Mouse (Mus musculus) megakaryocyte-erythroid progenitor cell, adult 5-6 weeks (primary cell): Measurements from ENCODE around the gene 1810049J17Rik. TPM values are rescaled to one million over a fixed set of nuclear protein-coding genes. Genes with fewer than 3 reads are reported as not detected.

ENCODE experiments used
- ATAC-seq: replicated peaks from 2 replicates; pipeline ENCODE4 v1.8.0; 2016; ENCODE audit warnings: mild to moderate bottlenecking, inconsistent platforms; ENCODE audit not compliant: severe bottlenecking, poor library complexity, low FRiP score, low TSS enrichment
- total RNA-seq, 2 experiments: library from RNA; stranded (forward) in 1 of 2; stranded (reverse) in 1 of 2; fragments of 200-1000, 215-1000 nt in 1 of 2; fragments of >200 nt in 1 of 2; fragmentation: Nextera tagmentation in 1 of 2; gene quantifications; 2 replicates each; pipeline ENCODE4 v1.2.3; 2014 to 2017

Gene 1810049J17Rik
- total RNA-seq, 2 experiments from 2014 or later, result 1.0 TPM; not detected in 1

DNA sequence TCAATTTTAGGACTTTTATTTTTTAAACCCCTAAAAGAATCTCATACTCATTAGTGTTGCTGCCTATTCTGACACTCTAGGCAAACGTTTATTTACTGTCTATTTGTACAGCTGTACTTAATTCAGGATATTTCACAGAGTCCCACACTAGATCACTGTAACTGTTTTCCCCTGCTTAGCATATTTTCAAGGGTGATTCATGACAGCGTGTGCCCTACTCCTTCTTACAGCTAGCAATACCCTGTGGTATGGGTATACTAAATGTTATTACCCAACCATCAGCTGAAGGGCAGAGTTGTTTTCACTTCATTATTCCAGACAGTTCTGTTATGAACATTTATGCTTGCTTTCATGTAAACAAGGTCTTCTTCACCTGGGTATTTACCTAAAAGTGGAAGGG is 5.7 kb downstream of the 1810049J17Rik start:
- no peak for ATAC-seq

DNA sequence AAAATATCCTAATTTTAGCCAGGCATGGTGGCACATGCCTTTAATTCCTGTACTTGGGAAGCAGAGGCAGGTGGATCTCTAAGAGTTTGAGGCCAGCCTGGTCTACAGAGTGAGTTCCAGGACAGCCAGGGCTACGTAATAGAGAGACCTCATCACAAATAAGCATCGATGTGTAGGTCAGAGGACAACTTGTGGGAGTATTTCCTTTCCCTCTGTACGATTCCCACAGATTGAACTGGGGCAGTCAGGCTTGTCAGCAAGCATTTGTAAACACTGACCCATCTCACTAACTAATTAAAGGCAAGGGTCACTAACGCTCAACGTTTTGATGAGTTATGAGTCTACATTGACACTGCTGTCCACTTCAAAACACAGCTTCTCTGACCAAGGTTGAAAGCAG is 7.1 kb downstream of the 1810049J17Rik start:
- ATAC-seq, result no peak

DNA sequence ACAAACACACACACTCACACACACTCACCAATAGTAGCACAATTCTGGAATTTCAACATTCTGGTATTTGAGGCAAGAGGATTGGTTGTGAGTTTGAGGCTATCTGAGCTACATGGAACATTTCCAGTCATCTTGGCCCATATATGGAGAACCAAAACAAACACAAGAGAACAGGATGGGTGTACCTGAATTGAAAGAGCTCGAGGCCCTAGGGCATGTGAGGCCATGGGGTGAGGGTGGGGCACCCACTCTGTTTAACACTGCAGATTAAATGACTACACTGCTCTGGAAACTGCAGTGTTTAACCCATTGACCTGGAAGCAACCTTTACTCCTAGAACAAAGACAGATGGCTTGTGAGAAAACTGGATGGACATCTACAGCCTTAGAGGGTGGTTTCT is 8.4 kb downstream of the 1810049J17Rik start:
- no peak for ATAC-seq

DNA sequence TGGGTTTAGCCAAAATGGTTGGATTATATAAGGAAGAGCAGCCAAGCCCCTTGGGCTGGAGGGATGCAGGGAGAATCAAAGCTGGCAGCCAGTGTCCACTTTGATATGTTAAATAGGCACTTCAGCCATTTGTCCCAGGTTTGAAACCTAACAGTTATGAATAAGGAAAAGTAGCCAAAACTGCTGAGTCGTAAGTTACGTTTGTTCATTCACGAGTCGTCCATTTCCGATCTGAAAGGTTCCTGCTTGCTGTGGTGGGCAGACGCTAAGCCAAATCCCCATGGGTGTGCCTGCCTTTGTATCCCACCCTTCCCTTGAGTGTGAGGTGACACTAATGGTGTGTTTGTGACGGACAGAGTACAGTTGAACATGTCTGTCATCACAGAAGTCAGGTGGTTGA is 10.2 kb downstream of the 1810049J17Rik start:
- no peak for ATAC-seq

DNA sequence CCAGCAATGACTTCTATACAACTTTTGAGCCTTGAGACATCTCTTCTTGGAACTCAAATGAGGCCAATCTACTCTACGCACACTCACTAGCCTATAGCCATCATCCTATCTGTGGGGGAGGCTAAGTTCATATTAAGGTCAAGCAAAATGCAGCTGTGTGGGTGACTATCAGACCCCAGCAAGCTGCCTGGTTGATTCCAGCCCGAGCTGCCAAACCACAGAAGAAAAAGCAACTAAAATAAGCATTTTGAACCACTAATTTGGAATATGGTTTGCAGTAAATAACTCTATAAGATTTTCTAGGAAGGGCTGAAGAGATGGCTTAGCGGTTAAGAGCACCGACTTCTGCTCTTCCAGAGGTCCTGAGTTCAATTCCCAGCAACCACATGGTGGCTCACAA is 11.0 kb downstream of the 1810049J17Rik start:
- ATAC-seq, result peak; percentile 90

DNA sequence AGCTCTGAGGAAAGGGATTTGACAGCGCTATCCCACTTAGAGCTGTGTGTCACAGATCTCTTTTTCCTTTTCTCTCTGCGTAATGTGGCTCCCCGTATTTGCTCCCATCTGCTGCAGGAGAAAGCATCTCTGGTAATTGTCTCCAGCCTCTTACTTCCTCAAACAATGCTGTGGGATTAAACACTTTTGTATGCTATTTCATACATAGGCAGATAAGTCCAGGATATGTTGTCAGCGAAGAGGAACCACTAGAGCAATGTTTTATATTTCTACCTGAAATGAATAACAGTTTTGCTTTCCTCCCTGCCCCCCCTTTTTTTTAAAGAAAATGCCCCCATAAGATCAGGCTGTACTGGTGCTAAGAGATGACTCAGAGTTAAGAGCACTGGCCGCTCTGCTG is 13.2 kb downstream of the 1810049J17Rik start:
- no peak for ATAC-seq

DNA sequence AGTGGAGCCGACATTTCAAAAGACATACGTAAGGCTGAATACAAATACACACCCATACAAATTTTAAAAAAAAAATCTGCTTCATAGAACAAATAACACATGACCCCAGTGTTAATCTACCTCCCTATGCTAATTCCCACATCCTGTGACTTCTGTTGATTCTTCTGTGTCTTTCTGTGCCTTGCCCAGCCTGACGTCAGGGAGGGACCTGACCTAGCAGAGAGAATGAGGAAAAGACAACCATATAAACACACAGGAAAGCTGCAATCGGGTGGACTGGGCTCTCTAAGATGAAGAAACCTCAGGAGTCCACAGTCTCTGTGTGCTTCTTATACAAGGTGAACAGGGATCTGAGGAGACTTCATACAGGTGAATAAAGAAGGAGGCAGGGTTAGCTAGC is 14.6 kb downstream of the 1810049J17Rik start:
- ATAC-seq, result no peak

DNA sequence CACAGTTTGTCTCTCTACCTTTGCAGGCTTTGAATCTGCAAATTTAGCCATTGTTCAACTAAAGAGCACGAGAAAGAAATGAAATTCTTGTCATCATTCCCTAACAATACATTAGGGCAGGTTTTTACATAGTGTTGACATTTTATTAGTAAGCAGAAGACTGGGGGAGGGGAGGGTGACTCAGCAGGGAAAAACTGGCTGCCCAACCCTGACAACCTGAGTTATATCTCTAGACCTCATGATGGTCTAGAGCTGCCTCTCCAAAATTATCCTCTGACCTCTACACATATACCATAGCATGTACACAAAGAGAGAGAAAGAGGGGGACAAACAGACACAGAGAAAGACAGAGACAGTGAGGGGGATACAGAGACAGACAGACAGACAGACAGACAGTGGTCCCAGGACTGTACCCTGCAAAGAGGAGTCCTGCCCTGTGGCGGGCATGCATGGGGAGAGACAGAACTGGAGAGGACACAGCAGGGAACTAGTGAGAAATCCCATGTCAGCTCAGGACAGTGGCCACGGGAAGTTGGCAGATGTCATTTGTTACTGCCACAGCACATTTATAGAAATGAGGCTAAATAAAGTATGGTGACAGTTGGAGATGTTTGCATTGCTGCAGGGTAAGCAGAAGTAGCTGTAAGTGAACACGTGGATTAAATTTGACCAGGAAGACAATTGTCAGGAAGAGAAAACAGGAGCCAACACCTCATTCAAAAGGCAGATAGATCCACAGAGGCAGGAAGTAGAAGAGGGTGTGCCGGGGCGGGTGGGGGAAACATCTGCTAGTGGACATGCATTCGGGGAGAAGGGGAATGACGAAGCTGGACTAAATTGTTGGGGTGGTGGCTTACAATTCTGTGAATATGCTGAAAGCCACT is 15.3 kb downstream of the 1810049J17Rik start:
- ATAC-seq, result peak; percentile 11

DNA sequence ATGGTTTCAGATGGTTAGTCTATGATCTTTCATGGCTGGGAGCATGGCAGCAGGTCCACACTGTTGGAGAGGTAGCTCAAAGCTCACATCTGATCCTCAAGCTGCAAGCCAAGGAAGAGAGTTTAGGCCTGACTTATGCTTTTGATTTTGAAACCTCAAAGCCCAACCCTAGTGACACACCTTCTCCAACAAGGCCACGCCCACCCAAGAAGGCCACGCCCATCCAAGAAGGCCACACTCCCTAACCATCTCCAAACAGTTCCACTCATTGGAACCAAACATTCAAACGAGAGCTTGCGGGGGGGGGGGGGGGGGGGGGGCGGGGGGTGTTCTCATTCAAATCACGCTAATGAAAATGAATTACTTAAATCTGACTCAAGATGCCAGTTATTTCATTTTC is 19.9 kb downstream of the 1810049J17Rik start:
- peak; percentile 36; the same call in 1 of the 2 replicates for ATAC-seq

DNA sequence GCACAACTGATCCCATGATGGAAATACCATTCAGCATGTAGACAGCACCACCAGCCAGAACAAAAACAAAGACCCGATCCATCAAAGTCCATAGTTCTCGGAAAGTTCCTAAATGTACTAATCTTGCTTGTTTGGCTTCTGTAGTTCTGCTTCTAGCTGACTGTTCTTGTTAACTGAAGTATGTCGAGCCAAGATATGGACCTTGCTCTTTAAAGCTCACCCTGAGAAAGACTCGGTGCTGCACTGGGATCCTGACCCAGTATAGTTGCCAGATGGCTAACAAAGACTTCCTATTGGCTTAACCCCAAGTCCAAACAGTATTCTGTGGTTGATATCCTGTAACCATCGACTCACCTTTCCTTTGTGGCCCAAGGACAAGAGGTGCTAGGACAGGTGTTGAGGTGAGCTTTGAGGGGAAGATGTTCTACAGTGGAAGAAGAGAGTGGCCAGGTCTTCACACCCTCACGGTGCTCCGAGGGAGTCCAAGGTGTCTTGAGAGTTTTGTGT is 23.4 kb downstream of the 1810049J17Rik start:
- ATAC-seq, result no peak

DNA sequence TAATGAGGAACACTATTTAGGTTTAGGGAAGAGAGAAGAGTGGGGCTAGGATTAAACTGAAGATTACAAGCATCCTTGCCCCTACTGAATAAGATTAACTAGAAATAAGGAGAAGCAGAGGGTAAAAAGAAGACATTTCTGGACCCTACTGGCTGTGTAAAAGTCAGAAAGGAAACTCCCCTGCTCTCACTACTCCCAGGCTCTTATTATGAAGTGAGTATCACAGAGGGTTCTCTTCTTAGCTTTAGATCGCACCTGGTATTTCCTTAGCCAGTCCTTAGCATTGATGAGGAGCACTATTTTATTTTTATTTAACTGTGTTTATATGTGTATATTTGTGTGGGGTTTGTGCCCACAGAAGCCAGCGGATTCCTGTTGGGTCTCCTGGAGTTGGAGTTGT is 25.5 kb downstream of the 1810049J17Rik start:
- ATAC-seq, result no peak

DNA sequence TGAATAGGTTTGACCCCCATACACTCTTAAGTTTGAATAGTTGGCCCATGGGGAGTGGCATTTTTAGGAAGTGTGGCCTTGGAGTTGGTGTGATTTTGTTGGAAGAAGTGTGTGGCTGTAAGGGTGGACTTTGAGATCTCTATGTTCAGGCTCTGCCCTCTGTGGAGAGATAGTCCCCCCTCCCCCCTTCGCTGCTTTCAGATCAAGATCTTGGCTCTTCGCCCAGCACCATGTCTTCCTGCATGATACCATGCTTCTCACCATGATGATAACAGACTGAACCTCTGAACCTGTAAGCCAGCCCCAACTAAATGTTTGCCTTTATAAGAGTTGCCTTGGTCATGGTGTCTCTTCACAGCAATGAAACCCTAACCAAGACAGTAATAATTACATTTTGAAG is 29.9 kb downstream of the 1810049J17Rik start:
- no peak for ATAC-seq

DNA sequence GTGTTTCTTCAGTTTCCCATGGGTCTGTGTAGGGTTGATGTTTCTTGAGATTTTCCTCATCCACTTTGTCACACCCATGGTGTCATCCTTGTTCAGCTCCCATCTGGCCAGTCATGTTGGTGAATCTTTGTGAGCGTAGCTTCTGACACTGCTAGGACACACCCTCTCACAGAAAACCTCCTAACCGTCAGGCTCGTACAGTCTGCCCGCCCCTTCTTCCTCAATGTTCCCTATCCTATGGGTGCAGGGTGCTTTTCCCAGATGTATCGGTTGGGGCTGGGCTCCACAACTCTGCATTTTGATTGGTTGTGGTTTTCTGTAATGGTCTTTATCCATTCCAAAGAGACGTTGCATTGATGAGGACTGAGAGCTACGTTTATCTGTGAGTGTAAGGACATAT is 31.4 kb downstream of the 1810049J17Rik start:
- ATAC-seq, result no peak

DNA sequence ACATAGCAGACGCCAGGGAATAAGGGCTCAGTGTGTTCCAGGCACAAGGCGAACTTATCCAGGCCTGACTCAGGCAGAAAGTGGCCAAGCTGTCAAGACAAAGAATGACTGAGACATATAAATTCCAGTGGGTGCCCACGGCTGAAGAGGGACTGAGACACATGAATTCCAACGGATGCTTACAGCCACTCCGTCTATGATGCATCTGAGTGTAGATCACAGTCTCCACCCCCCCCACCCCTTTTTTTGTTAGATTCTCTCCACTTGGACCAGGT is 36.2 kb downstream of the 1810049J17Rik start:
- ATAC-seq, result no peak

DNA sequence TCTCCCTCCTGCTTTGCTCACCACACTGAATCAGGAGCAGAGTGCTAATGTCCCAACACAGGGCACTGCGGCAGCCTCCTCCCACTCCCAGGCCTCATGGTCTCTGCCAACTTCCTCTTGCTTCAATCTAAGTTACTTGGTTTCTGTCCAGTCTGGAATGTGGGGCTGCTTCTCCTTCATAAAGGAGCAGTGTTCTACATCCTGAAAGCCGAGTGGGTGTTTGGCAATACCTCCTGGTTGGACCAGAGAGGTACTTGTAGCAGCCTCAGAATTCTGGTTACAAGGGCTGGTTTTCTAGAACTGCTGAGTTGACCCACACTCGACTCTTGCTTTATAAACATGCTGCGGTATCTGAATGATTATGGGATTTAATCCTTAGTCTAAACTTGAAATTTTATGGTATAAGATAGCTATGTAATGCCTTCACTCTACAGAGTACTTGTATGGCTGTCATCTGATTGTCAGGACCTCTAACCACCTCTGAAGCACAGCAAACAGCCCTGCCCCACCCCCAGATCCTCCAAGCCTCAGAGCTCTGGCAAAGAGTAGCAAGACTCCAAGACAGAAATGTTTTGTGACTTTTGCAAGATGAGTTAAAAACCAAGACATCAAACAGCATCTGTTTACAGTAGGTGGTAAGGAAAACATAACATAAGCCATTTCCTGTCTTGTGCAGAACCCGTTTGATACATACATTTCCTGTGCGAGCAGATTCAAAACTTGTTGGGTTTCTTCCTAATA is 36.7 kb downstream of the 1810049J17Rik start:
- no peak for ATAC-seq

DNA sequence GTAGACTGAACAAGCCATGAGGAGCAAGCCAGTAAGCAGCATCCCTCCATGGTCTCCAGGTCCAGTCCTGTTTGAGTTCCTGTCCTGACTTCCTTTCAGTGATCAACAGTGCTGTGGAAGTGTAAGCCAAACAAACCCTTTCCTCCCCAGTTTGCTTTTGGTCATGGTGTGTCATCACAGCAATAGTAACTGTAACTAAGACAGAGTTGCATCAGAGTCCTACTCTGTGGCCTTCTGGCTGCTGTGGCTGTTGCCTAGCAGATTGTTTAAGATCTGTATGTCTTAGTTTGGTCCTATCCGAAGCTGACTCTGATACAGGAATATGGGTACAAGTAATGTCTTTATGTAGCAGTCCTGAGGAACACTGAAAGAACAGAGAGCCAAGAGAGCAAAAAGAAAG is 41.9 kb downstream of the 1810049J17Rik start:
- ATAC-seq, result no peak

DNA sequence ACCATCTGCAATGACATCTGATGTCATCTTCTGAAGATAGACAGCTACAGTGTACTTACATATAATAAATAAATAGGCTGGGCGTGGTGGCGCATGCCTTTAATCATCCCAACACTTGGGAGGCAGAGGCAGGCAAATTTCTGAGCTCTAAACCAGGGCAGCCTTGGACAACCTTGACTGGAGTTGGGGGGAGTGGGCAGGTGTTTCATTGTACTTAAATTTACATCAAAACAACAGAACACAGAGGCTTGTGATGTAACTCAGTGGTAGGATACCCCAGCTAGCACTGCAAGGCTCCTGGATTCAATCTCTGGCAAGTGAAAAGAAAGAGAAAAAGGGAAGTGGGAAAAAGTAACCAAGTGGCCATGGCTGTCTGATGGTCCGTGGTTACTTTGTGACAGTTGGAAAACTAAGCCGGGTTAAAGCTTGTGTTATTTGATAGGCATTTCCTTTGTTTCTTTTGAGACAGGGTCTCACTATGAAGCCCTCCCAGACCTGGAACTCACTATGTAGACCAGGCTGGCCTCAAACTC is 46.5 kb downstream of the 1810049J17Rik start:
- ATAC-seq, result no peak

DNA sequence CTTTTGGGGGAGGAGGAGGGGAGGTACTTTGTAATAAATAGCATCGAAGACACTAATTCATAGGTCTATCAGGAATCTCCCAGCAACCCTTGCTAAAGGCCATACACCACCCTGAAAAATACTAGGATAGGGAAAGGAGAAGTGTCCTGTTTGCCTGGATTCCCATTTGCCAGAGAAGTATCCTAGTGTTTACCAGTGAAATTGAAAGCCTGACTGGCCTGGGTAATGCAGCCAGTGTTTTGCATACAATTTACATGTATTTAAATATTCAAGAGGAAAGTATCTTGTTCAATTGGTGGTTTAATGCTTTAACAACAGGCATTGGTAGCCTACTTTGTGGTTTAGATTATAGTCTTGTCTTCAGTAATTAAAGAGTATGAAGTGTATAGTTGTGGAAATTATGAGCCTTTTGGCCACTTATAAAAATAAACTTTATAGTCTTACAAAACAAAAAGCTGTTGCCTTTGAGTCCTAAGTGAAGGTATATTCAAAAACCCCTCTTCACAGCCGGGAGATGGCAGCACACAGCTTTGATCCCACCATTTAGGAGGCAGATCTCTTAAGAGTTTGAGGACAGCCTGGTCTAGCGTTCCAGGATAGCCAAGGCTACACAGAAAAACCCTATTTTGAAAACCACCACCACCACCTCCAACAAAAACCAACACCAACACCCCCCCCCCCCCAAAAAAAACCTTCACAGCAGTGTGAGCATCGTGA is 47.5 kb downstream of the 1810049J17Rik start:
- ATAC-seq, result peak; percentile 50

DNA sequence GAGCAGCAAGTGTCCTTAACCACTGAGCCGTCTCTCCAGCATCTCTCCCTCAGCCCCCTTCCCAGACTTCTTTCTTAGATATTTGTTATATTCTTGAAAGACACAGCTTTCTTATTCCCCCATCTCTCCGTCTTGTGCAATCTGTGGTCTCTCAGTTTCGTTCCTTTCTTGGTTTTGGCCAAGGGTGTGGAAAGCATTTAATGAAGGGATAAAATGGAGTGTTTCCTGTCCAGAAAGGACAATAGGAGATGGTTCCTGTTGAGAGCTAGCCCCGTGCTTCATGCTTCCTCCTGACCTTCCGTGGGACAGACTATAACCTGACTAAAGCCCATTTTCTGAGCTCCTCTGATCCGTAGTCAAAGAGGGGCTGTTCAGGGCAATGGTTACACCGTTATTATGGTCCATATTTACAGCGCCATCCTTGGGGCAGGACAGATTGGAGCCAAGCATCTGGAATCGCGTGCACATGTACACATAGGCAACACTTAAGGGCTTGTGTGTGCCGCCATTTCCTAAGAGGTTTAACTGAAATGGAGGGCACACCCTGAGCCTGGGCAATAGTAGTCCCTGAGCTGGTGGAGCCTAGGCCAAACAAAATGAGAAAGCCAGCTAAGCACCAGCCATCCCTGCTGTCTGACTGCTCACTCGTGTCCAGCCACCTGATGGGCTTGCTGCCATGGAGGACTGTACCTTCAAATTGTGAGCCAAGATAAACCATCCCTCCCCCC is 48.2 kb downstream of the 1810049J17Rik start:
- no peak; the same call in 1 of the 2 replicates for ATAC-seq
